Mouse (Mus musculus) liver, embryonic 14.5 days (tissue): ENCODE data around the gene Cyp51. TPM values are rescaled to one million over a fixed set of nuclear protein-coding genes. Genes with fewer than 3 reads are reported as not detected.

Experiments
- ATAC-seq: fragments of 200-750 bp; cut with Nextera tagmentation; 2 replicates; pipeline ENCODE4 v1.8.0; 2017; ENCODE audit warnings: moderate number of reproducible peaks, mild to moderate bottlenecking, moderate library complexity; ENCODE audit not compliant: insufficient read depth
- DNase-seq, 3 experiments: peaks; one replicate each; pipeline ENCODE4 v3.0.0-alpha.2; 2012 to 2013; ENCODE audit warnings: low read depth in 3 of 3, low spot score in 3 of 3
- H3K27ac ChIP-seq: fragments of 300-500 bp; sonication (generic); 2 replicates; pipeline ENCODE4 v1.5.1; 2014; ENCODE audit warnings: moderate library complexity, mild to moderate bottlenecking, control low read depth, inconsistent platforms
- H3K27me3 ChIP-seq: fragments of 300-500 bp; sonication (generic); 2 replicates; pipeline ENCODE4 v1.6.1; 2014; ENCODE audit warnings: mild to moderate bottlenecking, low read length, moderate library complexity; ENCODE audit not compliant: control insufficient read depth, insufficient read depth
- H3K36me3 ChIP-seq: fragments of 300-500 bp; sonication (generic); replicated peaks from 2 replicates; pipeline ENCODE4 v1.6.1; 2014; ENCODE audit warnings: low read depth; ENCODE audit not compliant: control insufficient read depth, insufficient read depth
- H3K4me1 ChIP-seq, 2 experiments: fragments of 200-500 bp in 1 of 2; fragments of 300-500 bp in 1 of 2; sonication (generic) in 1 of 2; replicated peaks; 2 replicates each; pipeline ENCODE4 v1.6.1; 2012 to 2014; ENCODE audit warnings: antibody characterized with exemption in 1 of 2, inconsistent platforms in 1 of 2, low read length in 1 of 2; ENCODE audit not compliant: control insufficient read depth in 2 of 2, insufficient read depth in 2 of 2
- H3K4me2 ChIP-seq: fragments of 300-500 bp; sonication (generic); 2 replicates; pipeline ENCODE4 v1.6.1; 2014; ENCODE audit warnings: low read depth, mild to moderate bottlenecking, control low read depth, moderate library complexity
- H3K4me3 ChIP-seq, 2 experiments: fragments of 200-500 bp in 1 of 2; fragments of 300-500 bp in 1 of 2; sonication (generic) in 1 of 2; 2 replicates each; pipeline ENCODE4 v1.5.1; 2012 to 2014; ENCODE audit warnings: low read depth in 2 of 2, low read length in 2 of 2, mild to moderate bottlenecking in 2 of 2, control low read depth in 1 of 2, inconsistent platforms in 1 of 2, moderate library complexity in 1 of 2; ENCODE audit not compliant: insufficient read depth in 1 of 2
- H3K9ac ChIP-seq: fragments of 300-500 bp; sonication (generic); replicated peaks from 2 replicates; pipeline ENCODE4 v1.6.1; 2014; ENCODE audit warnings: mild to moderate bottlenecking, control low read depth, moderate library complexity
- H3K9me3 ChIP-seq: fragments of 300-500 bp; sonication (generic); 2 replicates; pipeline ENCODE4 v1.6.1; 2016; ENCODE audit warnings: low read length, mixed read lengths; ENCODE audit not compliant: control insufficient read depth
- CTCF ChIP-seq: IDR thresholded peaks from 2 replicates; pipeline ENCODE4 v1.5.1; 2016; ENCODE audit warnings: antibody characterized with exemption, low read depth, control low read depth
- EP300 ChIP-seq: IDR thresholded peaks from 2 replicates; pipeline ENCODE4 v1.6.1; 2016; ENCODE audit warnings: antibody characterized with exemption, low read depth
- WGBS: fragments of 180-500 bp; shearing (Covaris S2); extraction: QIAGEN DNeasy Blood & Tissue Kit; methylation state at CpG from one replicate; pipeline ENCODE4 v1.1.7; 2014; ENCODE audit not compliant: insufficient replicate concordance; 5-methylcytosine and 5-hydroxymethylcytosine counted together
- polyA plus RNA-seq, 2 experiments: library from polyadenylated mRNA; depleted of rRNA in 1 of 2; stranded (reverse) in 1 of 2; unstranded in 1 of 2; fragments of >200 nt; fragmentation: Nextera tagmentation in 1 of 2; extraction: Ambion mirVana in 1 of 2; gene quantifications; 2 replicates each; pipeline versions ENCODE4 v1.2.1 to v1.2.3; 2012 to 2014

Cyp51 gene
- polyA plus RNA-seq, 2 experiments, result 39.3 to 49.7 TPM

DNA sequence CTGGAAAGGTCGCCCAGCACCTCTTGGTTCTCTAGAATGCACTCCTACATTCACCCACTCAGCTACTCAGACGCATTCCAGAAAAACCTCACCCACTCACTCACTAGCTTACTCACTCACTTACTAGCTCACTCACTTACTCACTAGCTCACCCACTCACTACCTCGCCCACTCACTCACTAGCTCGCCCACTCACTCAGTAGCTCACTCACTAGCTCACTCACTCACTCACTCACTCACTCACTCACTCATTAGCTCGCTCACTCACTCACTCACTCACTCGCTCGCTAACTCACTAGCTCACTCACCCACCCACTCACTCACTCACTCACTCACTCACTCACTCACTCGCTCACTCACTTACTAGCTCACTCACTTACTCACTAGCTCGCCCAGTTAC lies 67.9 kb downstream of the Cyp51 start:
- no peak overlapping the region for H3K27ac ChIP-seq
- WGBS, result 78% methylated on average over 9 of the region's 9 CpGs
- DNase-seq (peak in 1 of 3 experiments; percentile 11), ATAC-seq (no peak)
- H3K4me1 ChIP-seq, result no peaks in the 10 kb centered on the region
- H3K9me3 ChIP-seq, result no peaks in the 10 kb centered on the region
- no peaks in the 10 kb centered on the region; the same call in 1 of the 2 replicates for H3K36me3 ChIP-seq
- H3K27me3 ChIP-seq, result no peaks in the 10 kb centered on the region
- H3K4me2 ChIP-seq, result no peak overlapping the region
- TF ChIP-seq CTCF (no peak), EP300 (no peak)
- no peak overlapping the region for H3K9ac ChIP-seq
- no peak overlapping the region for H3K4me3 ChIP-seq

DNA sequence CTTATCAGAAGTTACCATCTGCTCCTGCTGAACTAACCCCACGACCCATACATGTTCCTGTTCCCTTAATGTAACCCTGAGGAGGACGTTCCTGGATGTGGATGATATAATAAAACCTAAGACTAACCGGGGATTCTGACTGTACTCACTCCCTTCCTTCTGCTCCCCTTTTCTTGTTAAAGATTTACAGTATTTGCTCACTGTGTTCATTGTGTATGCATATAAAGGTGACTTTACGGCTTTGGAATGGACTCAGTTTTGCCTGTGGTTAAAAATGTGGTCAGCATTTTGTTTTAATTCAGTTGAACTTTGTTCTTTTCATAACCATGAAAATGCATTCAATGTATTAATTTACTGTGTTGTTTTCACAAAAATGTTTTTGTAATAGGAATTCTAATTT lies 72.7 kb downstream of the Cyp51 start:
- DNase-seq (no peak), ATAC-seq (no peak)
- Histone ChIP-seq H3K9ac (no peak overlapping the region), H3K9me3 (no peaks in the 10 kb centered on the region), H3K4me1 (no peaks in the 10 kb centered on the region), H3K4me2 (no peak overlapping the region), H3K27ac (no peak overlapping the region), H3K27me3 (no peaks in the 10 kb centered on the region), H3K4me3 (no peak overlapping the region), H3K36me3 (no peaks in the 10 kb centered on the region)
- WGBS, result 38% methylated on average over 4 of the region's 4 CpGs
- TF ChIP-seq EP300 (no peak), CTCF (no peak)

Other genes with a start within 250 kb of the Cyp51 start
- gene Mterf1a, start 210.8 kb downstream of the Cyp51 start, polyA plus RNA-seq (2012; rRNA removed), result 1.8 and 3.5 TPM in 2 replicates
- 4.2 and 4.9 TPM in 2 replicates for gene Mterf1a, start 210.8 kb downstream of the Cyp51 start, polyA plus RNA-seq (2014; fragmentation: Nextera tagmentation; extraction: Ambion mirVana)
- 3.2 and 6.2 TPM in 2 replicates for gene Akap9, start 176.7 kb downstream of the Cyp51 start, polyA plus RNA-seq (2012; rRNA removed)
- gene Akap9, start 176.7 kb downstream of the Cyp51 start, polyA plus RNA-seq (2014; fragmentation: Nextera tagmentation; extraction: Ambion mirVana), result 17.8 and 18.6 TPM in 2 replicates
- 1.1 and 1.8 TPM in 2 replicates for gene Mterf1b, start 87.6 kb upstream of the Cyp51 start, polyA plus RNA-seq (2012; rRNA removed)
- gene Mterf1b, start 87.6 kb upstream of the Cyp51 start, polyA plus RNA-seq (2014; fragmentation: Nextera tagmentation; extraction: Ambion mirVana), result 2.1 and 2.2 TPM in 2 replicates